Mouse (Mus musculus): ENCODE data around the gene Tnfsf13.

GRCm38 (mm10) chr11:69662213-69662966 lies 23.2 kb downstream of the Tnfsf13 start, which contains the start of gene Mpdu1:
- TF ChIP-seq CTCF (IDR thresholded peaks at IDR 0.05; ENCODE audit: low read depth) (peak; percentile 45), EP300 (IDR thresholded peaks at IDR 0.05; ENCODE audit: low read depth) (peak; percentile 27; the same call in 1 of the 2 replicates)
